Mouse (Mus musculus) megakaryocyte, embryonic 14.5 days (primary cell): ENCODE measurements at regions not wholly inside any gene's neighbourhood (a gene's known extent, or its start where the extent isn't known, plus 50 kb on each side); places are given as distances from the start of the nearest gene placed in this dataset.

ENCODE experiments used
- FLI1 ChIP-seq: IDR thresholded peaks from 2 replicates; pipeline ENCODE4 v1.6.1; 2012; ENCODE audit warnings: low read length, inconsistent platforms, mixed read lengths
- GATA1 ChIP-seq: IDR thresholded peaks from 3 replicates; pipeline ENCODE4 v1.6.1; 2012; ENCODE audit warnings: mixed read lengths, low read length, inconsistent platforms, borderline replicate concordance

- TF ChIP-seq GATA1 = no peak
- no peak for TF ChIP-seq FLI1
Measured at GRCm38 (mm10) chr17:68961160-68961559, 114.3 kb upstream of the Epb41l3 start.
